In genomic region chr4:44979794-44980338, GRCm38 (mm10) we compare ENCODE assay signal across 9 mouse cellular contexts. TPM values are rescaled to one million over a fixed set of nuclear protein-coding genes. Genes with fewer than 3 reads are reported as not detected.
DNase-seq lines count a peak whose midpoint lies in the region; ATAC-seq and TF ChIP-seq lines count a peak whose summit lies in the region.
"Had no signal": no experiment of that assay in that cellular context is flagged by ENCODE, and none has a peak within 500 bp of the region (broad histone marks: within the 10 kb centered on the region; RNA-seq: fewer than 3 reads in every experiment).

No protein-coding gene starts in this region.

- no peak overlapping the region for H3K4me3 ChIP-seq in neural tube, embryonic 14.5 days (ENCODE audit: low read depth, low read length)
- H3K4me3 ChIP-seq in stomach, postnatal 0 days (ENCODE audit: low read depth, low read length) = no peak overlapping the region

- WGBS in neural tube, embryonic 14.5 days = 71% methylated on average over 7 of the region's 7 CpGs
- WGBS in stomach, postnatal 0 days = 50% methylated on average over 7 of the region's 7 CpGs

- H3K4me1 ChIP-seq in neural tube, embryonic 14.5 days (ENCODE audit: control insufficient read depth, insufficient read depth, low read length) = peaks cover 9% of the 10 kb centered on the region; the same call in 1 of the 2 replicates
- H3K4me1 ChIP-seq in stomach, postnatal 0 days (replicated peaks; ENCODE audit: control insufficient read depth, insufficient read depth) = no peaks in the 10 kb centered on the region; the same call in 1 of the 2 replicates

- no peak for TF ChIP-seq CTCF in stomach, postnatal 0 days (IDR thresholded peaks at IDR 0.05; ENCODE audit: low read depth)

- no peak overlapping the region for H3K4me2 ChIP-seq in neural tube, embryonic 14.5 days (ENCODE audit: low read depth, low read length)
- H3K4me2 ChIP-seq in stomach, postnatal 0 days (replicated peaks; ENCODE audit: low read depth) = no peak overlapping the region

- no peaks in the 10 kb centered on the region for H3K27me3 ChIP-seq in neural tube, embryonic 14.5 days (ENCODE audit: control insufficient read depth, insufficient read depth, low read length)
- H3K27me3 ChIP-seq in stomach, postnatal 0 days (ENCODE audit: control insufficient read depth, insufficient read depth, low read length) = no peaks in the 10 kb centered on the region

- H3K9me3 ChIP-seq in neural tube, embryonic 14.5 days (ENCODE audit: control insufficient read depth, low read length) = no peaks in the 10 kb centered on the region
- no peaks in the 10 kb centered on the region for H3K9me3 ChIP-seq in stomach, postnatal 0 days (ENCODE audit: control insufficient read depth, low read length)

- no peak overlapping the region for H3K9ac ChIP-seq in neural tube, embryonic 14.5 days (replicated peaks; ENCODE audit: low read depth, low read length)
- H3K9ac ChIP-seq in stomach, postnatal 0 days (ENCODE audit: low read length) = no peak overlapping the region

- H3K36me3 ChIP-seq in neural tube, embryonic 14.5 days (ENCODE audit: control insufficient read depth, insufficient read depth, low read length) = no peaks in the 10 kb centered on the region
- no peaks in the 10 kb centered on the region for H3K36me3 ChIP-seq in stomach, postnatal 0 days (ENCODE audit: control insufficient read depth, insufficient read depth, low read length)

- H3K27ac ChIP-seq in neural tube, embryonic 14.5 days (ENCODE audit: low read depth, low read length) = no peak overlapping the region
- H3K27ac ChIP-seq in stomach, postnatal 0 days (replicated peaks) = no peak overlapping the region

- TF ChIP-seq EP300 in stomach, postnatal 0 days (optimal IDR thresholded peaks at IDR 0.05) = no peak

- peak; percentile 12; the same call in 1 of the 2 replicates for ATAC-seq in neural tube, embryonic 14.5 days (ENCODE audit: low read depth)
- no peak; the same call in 1 of the 2 replicates for ATAC-seq in stomach, postnatal 0 days (ENCODE audit: low FRiP score, low TSS enrichment)

- DNase-seq in neural tube, embryonic 10.5 days (ENCODE audit: extremely low spot score, low spot score) = no peak
- DNase-seq in adrenal gland, postnatal 25 days = peak; percentile 80
- DNase-seq in kidney, postnatal 36 days = peak; percentile 74 to 82
- DNase-seq in testis, postnatal 10 days (ENCODE audit: low spot score) = peak; percentile 70
- DNase-seq in spleen, postnatal 10 days (ENCODE audit: low spot score in 2 of 2) = no peak
- no peak for DNase-seq in stomach, postnatal 0 days (ENCODE audit: low spot score)
- DNase-seq in thymus, postnatal 36 days = no peak
- DNase-seq: heart, postnatal 14 days had no signal

RNA-seq across cellular contexts. Expression of gene Grhpr, which starts 1.3 kb away (rescaled TPM):
- 29.7 and 30.5 TPM in 2 replicates for polyA plus RNA-seq in neural tube, embryonic 14.5 days (2014; fragmentation: Nextera tagmentation; extraction: Ambion mirVana)
- total RNA-seq in adrenal gland, postnatal 25 days (2021) = 196 and 217 TPM in 2 replicates
- 55.9 and 57.3 TPM in 2 replicates for polyA plus RNA-seq in stomach, postnatal 0 days (2015; fragmentation: Nextera tagmentation; extraction: Ambion mirVana)

RNA-seq across cellular contexts. Expression of gene Zbtb5, which starts 32.3 kb away (rescaled TPM):
- polyA plus RNA-seq in neural tube, embryonic 14.5 days (2014; fragmentation: Nextera tagmentation; extraction: Ambion mirVana) = 43.5 and 47.3 TPM in 2 replicates
- 12.8 and 15.3 TPM in 2 replicates for total RNA-seq in adrenal gland, postnatal 25 days (2021)
- polyA plus RNA-seq in stomach, postnatal 0 days (2015; fragmentation: Nextera tagmentation; extraction: Ambion mirVana) = 9.0 and 9.7 TPM in 2 replicates

RNA-seq across cellular contexts. Expression of gene Polr1e, which starts 38.5 kb away (rescaled TPM):
- 36.3 and 42.8 TPM in 2 replicates for polyA plus RNA-seq in neural tube, embryonic 14.5 days (2014; fragmentation: Nextera tagmentation; extraction: Ambion mirVana)
- total RNA-seq in adrenal gland, postnatal 25 days (2021) = 13.1 and 14.3 TPM in 2 replicates
- 18.3 and 19.9 TPM in 2 replicates for polyA plus RNA-seq in stomach, postnatal 0 days (2015; fragmentation: Nextera tagmentation; extraction: Ambion mirVana)

Comparison
In these comparisons a context has a peak if more than half of its experiments do, and no peak if none do; other contexts are left out.
1. DNase-seq: peak in adrenal gland, postnatal 25 days (single experiment), kidney, postnatal 36 days (2 of 2) and testis, postnatal 10 days (single experiment); none in neural tube, embryonic 10.5 days (single experiment), spleen, postnatal 10 days (0 of 2), stomach, postnatal 0 days (single experiment) and thymus, postnatal 36 days (0 of 2).